Mouse (Mus musculus) heart, adult 2 months (tissue): Measurements from ENCODE around the gene Smpd3. TPM values are rescaled to one million over a fixed set of nuclear protein-coding genes. Genes with fewer than 3 reads are reported as not detected.

Experiments
- DNase-seq, 2 experiments: peaks; one replicate each; pipeline ENCODE4 v3.0.0; 2021
- H3K27ac ChIP-seq: fragments of 200-600 bp; 2 replicates; pipeline ENCODE4 v1.8.1; 2022
- H3K27me3 ChIP-seq: fragments of 200-500 bp; 2 replicates; pipeline ENCODE4 v1.6.1; 2012; ENCODE audit warnings: mild to moderate bottlenecking, low read length, inconsistent platforms, mixed read lengths; ENCODE audit not compliant: control insufficient read depth, insufficient read depth
- H3K36me3 ChIP-seq: fragments of 200-500 bp; 2 replicates; pipeline ENCODE4 v1.6.1; 2012; ENCODE audit warnings: low read length, inconsistent platforms; ENCODE audit not compliant: control insufficient read depth, insufficient read depth
- H3K4me1 ChIP-seq: fragments of 200-500 bp; 2 replicates; pipeline ENCODE4 v1.6.1; 2011; ENCODE audit warnings: low read length; ENCODE audit not compliant: control insufficient read depth, insufficient read depth
- H3K4me3 ChIP-seq: fragments of 200-600 bp; 2 replicates; pipeline ENCODE4 v1.8.1; 2022
- H3K79me2 ChIP-seq: fragments of 200-500 bp; replicated peaks from 2 replicates; pipeline ENCODE4 v1.6.1; 2012; ENCODE audit warnings: mild to moderate bottlenecking, inconsistent platforms, low read length, moderate library complexity, mixed read lengths; ENCODE audit not compliant: control insufficient read depth, insufficient read depth
- H3K9ac ChIP-seq: fragments of 200-500 bp; 2 replicates; pipeline ENCODE4 v1.6.1; 2012; ENCODE audit warnings: low read depth, mild to moderate bottlenecking, control low read depth, inconsistent platforms, low read length, mixed read lengths
- CTCF ChIP-seq: fragments of 200-600 bp; IDR thresholded peaks from 2 replicates; pipeline ENCODE4 v1.8.1; 2022; ENCODE audit warnings: antibody characterized with exemption, mild to moderate bottlenecking, moderate library complexity
- EP300 ChIP-seq: fragments of 200-500 bp; IDR thresholded peaks from 2 replicates; pipeline ENCODE4 v1.6.1; 2011; ENCODE audit warnings: low read depth, low read length, control low read depth; ENCODE audit not compliant: insufficient read depth
- POLR2A ChIP-seq: fragments of 200-500 bp; IDR thresholded peaks from 2 replicates; pipeline ENCODE4 v1.6.1; 2011; ENCODE audit warnings: mild to moderate bottlenecking, low read depth, low read length, control low read depth; ENCODE audit not compliant: insufficient read depth
- WGBS: fragments of 180-500 bp; shearing (Covaris S2); methylation state at CpG from one replicate; pipeline ENCODE4 v1.1.7; 2018; 5-methylcytosine and 5-hydroxymethylcytosine counted together
- intact Hi-C: fragments of 180-260 bp; cut with DNase I; formaldehyde crosslinking; loops from one replicate; pipeline ENCODE4 v1.15.1; 2025
- polyA plus RNA-seq: library from polyadenylated mRNA; depleted of rRNA; stranded (reverse); fragments of >200 nt; gene quantifications from 2 replicates; pipeline ENCODE4 v1.2.3, GENCODE M21; 2012
- total RNA-seq, 2 experiments: library from RNA; stranded (reverse); gene quantifications; 2 replicates each; pipeline ENCODE4 v1.2.3; 2021

Gene Smpd3
- total and polyA plus RNA-seq, 3 experiments: 2.1 to 3.1 (median 3.1) TPM

DNA sequence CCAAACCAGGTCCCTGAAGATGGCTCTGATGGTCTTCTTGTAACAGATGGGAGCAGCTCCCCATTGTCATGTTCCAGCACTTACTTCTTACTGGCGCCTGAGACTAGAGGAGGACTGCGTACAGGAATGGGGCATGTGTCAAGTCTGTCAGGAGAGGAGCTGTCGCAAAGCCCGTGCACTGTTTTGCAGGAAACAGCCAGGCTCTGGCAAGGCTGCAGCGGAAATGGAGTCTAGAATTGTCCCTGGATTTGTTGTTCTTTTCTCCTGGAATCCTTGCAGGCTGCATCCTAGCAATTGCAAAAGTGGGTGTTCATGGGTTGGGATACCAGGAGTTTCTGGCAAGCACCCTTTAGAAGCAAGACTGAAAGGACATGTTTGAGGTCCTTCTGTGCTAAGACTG is 39.5 kb downstream of the Smpd3 start:
- Histone ChIP-seq H3K27ac (peak overlapping the region; percentile 65), H3K36me3 (no peaks in the 10 kb centered on the region), H3K4me3 (no peak overlapping the region), H3K4me1 (peaks cover 3% of the 10 kb centered on the region; the same call in 1 of the 2 replicates), H3K79me2 (no peaks in the 10 kb centered on the region), H3K27me3 (no peaks in the 10 kb centered on the region), H3K9ac (no peak overlapping the region)
- 21% methylated on average over 5 of the region's 5 CpGs for WGBS
- intact Hi-C loops: no loop called here
- TF ChIP-seq EP300 (no peak), CTCF (no peak), POLR2A (no peak)
- DNase-seq: peak; percentile 59 to 72

GRCm38 (mm10) chr8:106292484-106293396 is 45.0 kb downstream of the Smpd3 start:
- Histone ChIP-seq H3K79me2 (no peaks in the 10 kb centered on the region), H3K4me3 (no peak overlapping the region), H3K9ac (no peak overlapping the region), H3K27ac (no peak overlapping the region), H3K27me3 (no peaks in the 10 kb centered on the region), H3K4me1 (no peaks in the 10 kb centered on the region), H3K36me3 (no peaks in the 10 kb centered on the region)
- TF ChIP-seq CTCF (no peak), EP300 (no peak)
- intact Hi-C loops: no loop called here
- no peak for DNase-seq
- WGBS: 82% methylated on average over 20 of the region's 20 CpGs

- Histone ChIP-seq H3K4me3 (no peak overlapping the region), H3K79me2 (no peaks in the 10 kb centered on the region), H3K9ac (no peak overlapping the region), H3K27ac (no peak overlapping the region), H3K36me3 (no peaks in the 10 kb centered on the region), H3K4me1 (no peaks in the 10 kb centered on the region), H3K27me3 (no peaks in the 10 kb centered on the region)
- 67% methylated on average over 7 of the region's 7 CpGs for WGBS
- DNase-seq: no peak
- intact Hi-C loops: no loop called here
- TF ChIP-seq POLR2A (no peak), EP300 (no peak)
These were observed 48.3 kb downstream of the Smpd3 start for GRCm38 (mm10) chr8:106289464-106289863.

DNA sequence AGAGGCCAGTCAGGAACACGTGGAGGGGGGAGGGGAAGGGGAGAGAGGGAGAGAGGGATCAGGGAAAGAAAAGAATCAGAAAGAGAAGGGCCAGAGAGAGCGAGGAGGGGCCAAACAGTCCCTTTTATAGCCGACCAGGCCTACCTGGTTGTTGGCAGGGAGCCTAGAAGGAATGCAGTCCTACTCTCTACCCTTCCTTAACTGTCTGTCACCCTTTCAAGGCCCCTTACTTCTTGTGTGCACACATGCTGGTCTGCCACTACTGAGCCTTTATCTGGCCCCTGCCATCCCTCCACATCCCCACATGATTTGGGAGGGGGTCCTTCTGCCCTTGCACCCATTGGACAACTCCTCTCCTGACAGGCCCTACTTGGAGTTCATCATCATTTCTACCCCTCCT is 49.1 kb downstream of the Smpd3 start:
- H3K27ac ChIP-seq: no peak overlapping the region
- intact Hi-C loops: no loop called here
- no peaks in the 10 kb centered on the region for H3K4me1 ChIP-seq
- H3K4me3 ChIP-seq: no peak overlapping the region
- no peaks in the 10 kb centered on the region for H3K36me3 ChIP-seq
- WGBS: 51% methylated on average over 3 of the region's 3 CpGs
- TF ChIP-seq EP300 (no peak), POLR2A (no peak), CTCF (no peak)
- DNase-seq: no peak
- H3K27me3 ChIP-seq: no peaks in the 10 kb centered on the region
- no peaks in the 10 kb centered on the region for H3K79me2 ChIP-seq
- no peak overlapping the region for H3K9ac ChIP-seq

DNA sequence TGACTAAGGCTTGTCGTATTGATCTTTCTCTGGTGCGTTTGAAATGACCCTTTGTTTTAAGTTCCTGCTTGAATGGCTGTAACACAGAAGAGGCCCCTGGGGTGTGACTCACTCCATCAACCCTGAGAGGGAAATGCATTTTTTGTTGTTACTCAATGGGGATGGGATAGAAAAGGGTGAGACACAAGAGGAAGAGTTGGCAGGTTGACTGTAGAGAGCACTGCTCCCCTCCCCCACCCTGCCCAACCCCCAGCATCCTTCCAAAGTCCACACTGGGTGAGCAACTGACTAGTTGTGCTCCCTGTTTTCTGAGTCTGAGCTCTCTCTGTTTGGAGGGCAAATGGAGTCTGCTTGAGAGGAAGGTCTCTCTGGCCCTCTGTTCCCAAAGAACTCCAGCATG is 50.3 kb downstream of the Smpd3 start:
- TF ChIP-seq POLR2A (no peak), CTCF (no peak)
- intact Hi-C loops: no loop called here

GRCm38 (mm10) chr8:106280844-106281243 is 56.9 kb downstream of the Smpd3 start:
- H3K9ac ChIP-seq: no peak overlapping the region

More for the DNA sequence above, 50.3 kb downstream of the Smpd3 start:
- H3K4me3 ChIP-seq: no peak overlapping the region
- H3K27me3 ChIP-seq: no peaks in the 10 kb centered on the region
- H3K36me3 ChIP-seq: no peaks in the 10 kb centered on the region
- no peaks in the 10 kb centered on the region for H3K4me1 ChIP-seq
- DNase-seq: no peak
- no peak overlapping the region for H3K27ac ChIP-seq
- no peaks in the 10 kb centered on the region for H3K79me2 ChIP-seq
- no peak overlapping the region for H3K9ac ChIP-seq
- WGBS: 49% methylated on average over 2 of the region's 2 CpGs

More at GRCm38 (mm10) chr8:106280844-106281243, 56.9 kb downstream of the Smpd3 start:
- 66% methylated on average over 4 of the region's 4 CpGs for WGBS
- H3K79me2 ChIP-seq: no peaks in the 10 kb centered on the region
- H3K4me1 ChIP-seq: no peaks in the 10 kb centered on the region
- intact Hi-C loops: no loop called here
- DNase-seq: no peak
- no peaks in the 10 kb centered on the region for H3K36me3 ChIP-seq
- H3K27ac ChIP-seq: no peak overlapping the region
- TF ChIP-seq POLR2A: no peak
- no peak for TF ChIP-seq EP300
- TF ChIP-seq CTCF: no peak
- H3K27me3 ChIP-seq: no peaks in the 10 kb centered on the region
- no peak overlapping the region for H3K4me3 ChIP-seq
